Mouse (Mus musculus) frontal cortex, postnatal 14 days (tissue): ENCODE measurements at regions not wholly inside any gene's neighbourhood (a gene's known extent, or its start where the extent isn't known, plus 50 kb on each side); places are given as distances from the start of the nearest gene placed in this dataset.

ENCODE experiments used
- DNase-seq, 2 experiments: peaks; one replicate each; pipeline ENCODE4 v3.0.0; 2022; ENCODE audit warnings: low spot score in 2 of 2

- DNase-seq, result no peak
Observed at GRCm38 (mm10) chr17:83935232-83935631, 87.5 kb upstream of the Haao start.

- DNase-seq, result no peak
Observed at GRCm38 (mm10) chr17:83933743-83934142, 86.0 kb upstream of the Haao start.

GRCm38 (mm10) chr17:83930401-83930800, 82.6 kb upstream of the Haao start:
- DNase-seq, result no peak

GRCm38 (mm10) chr17:83927749-83928387, 80.1 kb upstream of the Haao start:
- no peak for DNase-seq

- DNase-seq, result no peak
Observed at GRCm38 (mm10) chr17:83924259-83924922, 76.6 kb upstream of the Haao start.

- no peak for DNase-seq
Observed at GRCm38 (mm10) chr17:83920894-83921293, 73.1 kb upstream of the Haao start.

GRCm38 (mm10) chr17:83920225-83920624, 72.5 kb upstream of the Haao start:
- DNase-seq, result no peak

GRCm38 (mm10) chr17:83918413-83919139, 70.8 kb upstream of the Haao start:
- no peak for DNase-seq

GRCm38 (mm10) chr17:83917781-83918180, 70.0 kb upstream of the Haao start:
- no peak for DNase-seq

- DNase-seq, result no peak
Observed at GRCm38 (mm10) chr17:83916684-83917166, 69.0 kb upstream of the Haao start.

- no peak for DNase-seq
Observed at GRCm38 (mm10) chr17:83915034-83915433, 67.3 kb upstream of the Haao start.

GRCm38 (mm10) chr17:83914603-83915002, 66.8 kb upstream of the Haao start:
- no peak for DNase-seq

GRCm38 (mm10) chr17:83913711-83914415, 66.1 kb upstream of the Haao start:
- DNase-seq, result no peak

- DNase-seq, result no peak
Observed at GRCm38 (mm10) chr17:83912421-83912820, 64.7 kb upstream of the Haao start.

GRCm38 (mm10) chr17:83908811-83909210, 61.0 kb upstream of the Haao start:
- no peak for DNase-seq

GRCm38 (mm10) chr17:83907538-83907937, 59.8 kb upstream of the Haao start:
- no peak for DNase-seq

- no peak for DNase-seq
Observed at GRCm38 (mm10) chr17:83906751-83907537, 59.2 kb upstream of the Haao start.

GRCm38 (mm10) chr17:83903467-83903866, 55.7 kb upstream of the Haao start:
- peak; percentile 58 to 65 for DNase-seq

GRCm38 (mm10) chr17:83902523-83902922, 54.8 kb upstream of the Haao start:
- no peak for DNase-seq

- DNase-seq, result no peak
Observed at GRCm38 (mm10) chr17:83902091-83902490, 54.3 kb upstream of the Haao start.

GRCm38 (mm10) chr17:83899588-83900152, 51.9 kb upstream of the Haao start:
- DNase-seq, result no peak
